Comparison of ENCODE assay signal across 23 mouse cellular contexts in genomic region chr2:26068592-26068991, GRCm38 (mm10). TPM values are rescaled to one million over a fixed set of nuclear protein-coding genes. Genes with fewer than 3 reads are reported as not detected.
DNase-seq lines count a peak whose midpoint lies in the region; ATAC-seq and TF ChIP-seq lines count a peak whose summit lies in the region.
"Had no signal": no experiment of that assay in that cellular context is flagged by ENCODE, and none has a peak within 500 bp of the region (broad histone marks: within the 10 kb centered on the region; RNA-seq: fewer than 3 reads in every experiment).

No protein-coding gene starts in this region.

- H3K4me3 ChIP-seq in layer of hippocampus, adult 2 months, result no peak overlapping the region
- H3K4me3 ChIP-seq in megakaryocyte, embryonic 14.5 days (replicated peaks), result peak overlapping the region; percentile 29
- H3K4me3 ChIP-seq in liver, embryonic 16.5 days (ENCODE audit: low read depth, low read length), result no peak overlapping the region
- H3K4me3 ChIP-seq: embryonic facial prominence, embryonic 12.5 days; forebrain, embryonic 10.5 days; heart, embryonic 15.5 days; hindbrain, embryonic 13.5 days had no signal

- WGBS in liver, embryonic 16.5 days (ENCODE audit: insufficient replicate concordance), result 70% methylated on average over 1 of the region's 1 CpGs

- no peak for DNase-seq in layer of hippocampus, adult 2 months (ENCODE audit: low spot score in 2 of 2)
- no peak for DNase-seq in layer of hippocampus, adult 9-10 months (ENCODE audit: low spot score)
- DNase-seq in right cerebral cortex, postnatal 14 days, result no peak
- no peak for DNase-seq in cerebellum, postnatal 4 days (ENCODE audit: low spot score in 2 of 2)
- DNase-seq: adrenal gland, adult 8-10 months; adrenal gland, postnatal 36 days; cerebellum, adult 11 months; cerebellum, adult 8-10 months; cerebellum, postnatal 14 days; gastrocnemius, postnatal 10 days; heart, adult 18-20 months; heart, postnatal 14 days had no signal

- ATAC-seq in megakaryocyte, adult 5-6 weeks (ENCODE audit: poor library complexity, severe bottlenecking), result no peak
- 0 out of 2 replicates have a peak, but pooled peaks have one; percentile 32 for ATAC-seq in liver, embryonic 16.5 days (ENCODE audit: low read depth)
- ATAC-seq: forebrain, embryonic 14.5 days; hindbrain, postnatal 0 days had no signal

- H3K36me3 ChIP-seq in megakaryocyte, embryonic 14.5 days (replicated peaks; ENCODE audit: low read length), result peaks cover 78% of the 10 kb centered on the region
- no peaks in the 10 kb centered on the region for H3K36me3 ChIP-seq in liver, embryonic 16.5 days (ENCODE audit: control insufficient read depth, insufficient read depth)
- H3K36me3 ChIP-seq: embryonic facial prominence, embryonic 12.5 days; forebrain, embryonic 10.5 days; G1E; heart, embryonic 15.5 days; hindbrain, embryonic 13.5 days had no signal

- no peaks in the 10 kb centered on the region for H3K27me3 ChIP-seq in megakaryocyte, embryonic 14.5 days (replicated peaks)
- no peaks in the 10 kb centered on the region for H3K27me3 ChIP-seq in liver, embryonic 16.5 days (ENCODE audit: control insufficient read depth, insufficient read depth, low read depth, low read length)
- H3K27me3 ChIP-seq: embryonic facial prominence, embryonic 12.5 days; heart, embryonic 15.5 days; hindbrain, embryonic 13.5 days had no signal

- H3K4me2 ChIP-seq in liver, embryonic 16.5 days (ENCODE audit: low read depth, low read length), result no peak overlapping the region
- H3K4me2 ChIP-seq: embryonic facial prominence, embryonic 12.5 days; heart, embryonic 11.5 days; heart, embryonic 15.5 days; hindbrain, embryonic 13.5 days had no signal

- H3K27ac ChIP-seq in layer of hippocampus, adult 2 months, result peak overlapping the region; percentile 60; the same call in 1 of the 2 replicates
- no peak overlapping the region for H3K27ac ChIP-seq in liver, embryonic 16.5 days (ENCODE audit: low read length)
- H3K27ac ChIP-seq: embryonic facial prominence, embryonic 12.5 days; forebrain, embryonic 10.5 days; heart, embryonic 15.5 days; hindbrain, embryonic 13.5 days; hindbrain, postnatal 0 days had no signal

- H3K9me3 ChIP-seq in megakaryocyte, embryonic 14.5 days, result no peaks in the 10 kb centered on the region
- H3K9me3 ChIP-seq in liver, embryonic 16.5 days (replicated peaks; ENCODE audit: control insufficient read depth, low read length), result no peaks in the 10 kb centered on the region
- H3K9me3 ChIP-seq: embryonic facial prominence, embryonic 12.5 days; forebrain, embryonic 10.5 days; G1E; heart, embryonic 15.5 days; hindbrain, embryonic 13.5 days had no signal

- TF ChIP-seq CTCF in layer of hippocampus, adult 2 months (conservative IDR thresholded peaks at IDR 0.05), result no peak

- H3K9ac ChIP-seq in liver, embryonic 16.5 days (ENCODE audit: low read depth, low read length), result no peak overlapping the region
- H3K9ac ChIP-seq: embryonic facial prominence, embryonic 12.5 days; heart, embryonic 15.5 days; hindbrain, embryonic 13.5 days had no signal

- H3K4me1 ChIP-seq in megakaryocyte, embryonic 14.5 days, result peaks cover 94% of the 10 kb centered on the region
- peaks cover 9% of the 10 kb centered on the region for H3K4me1 ChIP-seq in liver, embryonic 16.5 days (ENCODE audit: control insufficient read depth, low read depth, low read length)
- H3K4me1 ChIP-seq: embryonic facial prominence, embryonic 12.5 days had no signal

RNA-seq across cellular contexts. Expression of gene Ubac1, which starts 47.0 kb away (rescaled TPM):
- total RNA-seq in layer of hippocampus, adult 2 months (2021), result 10 to 100 TPM; 52.1 to 53.0 TPM
- polyA plus RNA-seq in megakaryocyte, embryonic 14.5 days (2012; ENCODE audit: insufficient read depth, low replicate concordance), result 9.0 and 55.5 TPM in 2 replicates
- total RNA-seq in megakaryocyte, adult 5-6 weeks (2015), result 39.8 TPM in 2 replicates
- 19.0 and 20.9 TPM in 2 replicates for total RNA-seq in megakaryocyte, adult 5-6 weeks (2017)
- 392 and 410 TPM in 2 replicates for polyA plus RNA-seq in liver, embryonic 16.5 days (2015; fragmentation: Nextera tagmentation; extraction: Ambion mirVana)

RNA-seq across cellular contexts. Expression of gene Nacc2, which starts 54.4 kb away (rescaled TPM):
- 10 to 100 TPM; 59.8 to 61.4 TPM for total RNA-seq in layer of hippocampus, adult 2 months (2021)
- 63.1 and 124 TPM in 2 replicates for polyA plus RNA-seq in megakaryocyte, embryonic 14.5 days (2012; ENCODE audit: insufficient read depth, low replicate concordance)
- total RNA-seq in megakaryocyte, adult 5-6 weeks (2015), result 2.1 and 3.0 TPM in 2 replicates
- 1.7 and 3.6 TPM in 2 replicates for total RNA-seq in megakaryocyte, adult 5-6 weeks (2017)
- polyA plus RNA-seq in liver, embryonic 16.5 days (2015; fragmentation: Nextera tagmentation; extraction: Ambion mirVana), result 3.9 and 6.4 TPM in 2 replicates

Comparison
In these comparisons a context has a peak if more than half of its experiments do, and no peak if none do; other contexts are left out.
1. RNA of gene Nacc2, which starts 54.4 kb away (total RNA-seq): 59.8 to 61.4 TPM in layer of hippocampus, adult 2 months; 1.7 to 3.6 TPM in megakaryocyte, adult 5-6 weeks; every median in the first group is over 10 times any median in the second.